Mouse (Mus musculus): ENCODE measurements at regions not wholly inside any gene's neighbourhood (a gene's known extent, or its start where the extent isn't known, plus 50 kb on each side); places are given as distances from the start of the nearest gene placed in this dataset.

DNA sequence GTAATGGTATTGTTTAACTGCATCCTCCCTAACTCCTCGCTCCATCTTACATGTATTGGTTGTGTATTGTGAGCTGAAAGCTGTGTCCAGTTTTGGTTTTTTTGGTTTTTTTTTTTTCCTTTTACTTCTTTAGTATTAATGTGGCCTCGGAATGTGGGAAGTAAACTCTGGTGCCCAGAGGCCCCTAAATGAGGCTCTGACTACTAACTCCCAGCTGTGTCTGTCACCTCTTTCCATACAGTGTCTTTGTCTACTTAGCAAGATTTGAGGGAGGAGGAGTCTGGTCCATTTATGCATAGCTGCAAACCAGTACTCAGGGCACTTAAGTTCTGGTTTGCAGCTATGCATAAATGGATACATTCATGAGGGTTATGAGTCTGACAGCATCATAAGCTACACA, 181.9 kb downstream of the Hlx start:
- in situ Hi-C loops (cut with MboI; ENCODE audit: low sequenced_read_pairs in 2 of 2, unreplicated experiment in 2 of 2) = no loop called here
- H3K9ac ChIP-seq (ENCODE audit: insufficient read depth, low read depth, low read length, poor library complexity, severe bottlenecking) = no peak overlapping the region
- H3K36me3 ChIP-seq (ENCODE audit: control insufficient read depth, insufficient read depth, low read length, poor library complexity, severe bottlenecking) = no peaks in the 10 kb centered on the region
- no peak for DNase-seq (ENCODE audit: low read depth, low spot score)
- no peaks in the 10 kb centered on the region for H3K9me3 ChIP-seq (ENCODE audit: control insufficient read depth, insufficient read depth, low read depth, low read length)
- no peak overlapping the region for H3K4me3 ChIP-seq (ENCODE audit: insufficient read depth in 1 of 2, low read depth in 1 of 2, low read length in 2 of 2, poor library complexity in 1 of 2, severe bottlenecking in 1 of 2)
- TF ChIP-seq MAFK (IDR thresholded peaks at IDR 0.05; ENCODE audit: insufficient read depth, low read depth, low read length) = no peak
- no peak for TF ChIP-seq ZC3H11A (IDR thresholded peaks at IDR 0.05; ENCODE audit: borderline replicate concordance, low read depth, low read length)
- TF ChIP-seq HCFC1 (IDR thresholded peaks at IDR 0.05; ENCODE audit: borderline replicate concordance, insufficient read depth, low read length) = no peak
- TF ChIP-seq CHD2 (IDR thresholded peaks at IDR 0.05; ENCODE audit: low read depth, low read length) = no peak
- no peak for TF ChIP-seq ZNF384 (IDR thresholded peaks at IDR 0.05; ENCODE audit: low read depth, low read length)
- no peaks in the 10 kb centered on the region for H3K4me1 ChIP-seq (ENCODE audit: control insufficient read depth in 2 of 2, insufficient read depth in 2 of 2, low read length in 2 of 2, poor library complexity in 1 of 2)
- H3K27ac ChIP-seq (ENCODE audit: insufficient read depth, low read depth, low read length, poor library complexity, severe bottlenecking) = no peak overlapping the region

- Histone ChIP-seq H3K9ac (ENCODE audit: insufficient read depth, low read depth, low read length, poor library complexity, severe bottlenecking) (no peak overlapping the region), H3K4me3 (ENCODE audit: insufficient read depth in 1 of 2, low read depth in 1 of 2, low read length in 2 of 2, poor library complexity in 1 of 2, severe bottlenecking in 1 of 2) (no peak overlapping the region), H3K9me3 (ENCODE audit: control insufficient read depth, insufficient read depth, low read depth, low read length) (no peaks in the 10 kb centered on the region), H3K4me1 (ENCODE audit: control insufficient read depth in 2 of 2, insufficient read depth in 2 of 2, low read length in 2 of 2, poor library complexity in 1 of 2) (no peaks in the 10 kb centered on the region), H3K36me3 (ENCODE audit: control insufficient read depth, insufficient read depth, low read length, poor library complexity, severe bottlenecking) (no peaks in the 10 kb centered on the region), H3K27ac (ENCODE audit: insufficient read depth, low read depth, low read length, poor library complexity, severe bottlenecking) (no peak overlapping the region)
- no peak for DNase-seq (ENCODE audit: low read depth, low spot score)
- no peak for TF ChIP-seq CHD2 (IDR thresholded peaks at IDR 0.05; ENCODE audit: low read depth, low read length)
- no peak for TF ChIP-seq ZC3H11A (IDR thresholded peaks at IDR 0.05; ENCODE audit: borderline replicate concordance, low read depth, low read length)
- no peak for TF ChIP-seq ZNF384 (IDR thresholded peaks at IDR 0.05; ENCODE audit: low read depth, low read length)
- TF ChIP-seq MAFK (IDR thresholded peaks at IDR 0.05; ENCODE audit: insufficient read depth, low read depth, low read length) = no peak
- TF ChIP-seq HCFC1 (IDR thresholded peaks at IDR 0.05; ENCODE audit: borderline replicate concordance, insufficient read depth, low read length) = no peak
- in situ Hi-C loops (cut with MboI; ENCODE audit: low sequenced_read_pairs in 2 of 2, unreplicated experiment in 2 of 2) = no loop called here
These were observed 184.7 kb downstream of the Hlx start for GRCm38 (mm10) chr1:184547650-184548235.

DNA sequence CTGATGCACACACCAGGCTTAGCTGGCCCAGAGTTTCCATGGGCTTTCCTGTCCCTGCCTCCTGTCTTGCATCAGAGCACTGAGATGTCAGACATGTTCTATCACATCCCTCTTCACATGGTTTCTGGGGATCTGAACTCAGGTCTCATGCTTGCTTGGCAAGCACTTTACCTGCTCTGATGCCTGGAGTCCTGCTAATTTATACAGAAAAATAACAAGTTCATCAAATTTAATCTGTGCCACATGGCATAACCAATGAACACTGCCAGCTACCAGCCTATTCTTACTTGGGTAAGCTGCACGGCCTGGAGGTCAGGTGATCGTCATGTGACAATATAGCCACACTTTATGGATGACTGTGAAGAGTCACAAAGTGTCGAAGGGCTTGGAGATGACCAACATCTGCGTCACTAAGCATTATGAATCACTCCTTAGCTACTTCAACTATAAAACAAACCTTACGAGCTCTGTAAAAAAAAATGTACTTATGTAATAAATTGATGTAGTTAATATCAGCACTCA, 186.2 kb downstream of the Hlx start:
- Histone ChIP-seq H3K36me3 (ENCODE audit: control insufficient read depth, insufficient read depth, low read length, poor library complexity, severe bottlenecking) (no peaks in the 10 kb centered on the region), H3K4me3 (ENCODE audit: insufficient read depth in 1 of 2, low read depth in 1 of 2, low read length in 2 of 2, poor library complexity in 1 of 2, severe bottlenecking in 1 of 2) (no peak overlapping the region), H3K4me1 (ENCODE audit: control insufficient read depth in 2 of 2, insufficient read depth in 2 of 2, low read length in 2 of 2, poor library complexity in 1 of 2) (no peaks in the 10 kb centered on the region), H3K9me3 (ENCODE audit: control insufficient read depth, insufficient read depth, low read depth, low read length) (no peaks in the 10 kb centered on the region), H3K9ac (ENCODE audit: insufficient read depth, low read depth, low read length, poor library complexity, severe bottlenecking) (no peak overlapping the region), H3K27ac (ENCODE audit: insufficient read depth, low read depth, low read length, poor library complexity, severe bottlenecking) (no peak overlapping the region)
- in situ Hi-C loops (cut with MboI; ENCODE audit: low sequenced_read_pairs in 2 of 2, unreplicated experiment in 2 of 2) = no loop called here
- no peak for DNase-seq (ENCODE audit: low read depth, low spot score)
- TF ChIP-seq ZC3H11A (IDR thresholded peaks at IDR 0.05; ENCODE audit: borderline replicate concordance, low read depth, low read length) = no peak
- TF ChIP-seq MAFK (IDR thresholded peaks at IDR 0.05; ENCODE audit: insufficient read depth, low read depth, low read length) = no peak
- no peak for TF ChIP-seq ZNF384 (IDR thresholded peaks at IDR 0.05; ENCODE audit: low read depth, low read length)
- no peak for TF ChIP-seq HCFC1 (IDR thresholded peaks at IDR 0.05; ENCODE audit: borderline replicate concordance, insufficient read depth, low read length)
- TF ChIP-seq CHD2 (IDR thresholded peaks at IDR 0.05; ENCODE audit: low read depth, low read length) = no peak

GRCm38 (mm10) chr1:184545111-184545510, 187.3 kb downstream of the Hlx start:
- TF ChIP-seq ZC3H11A (IDR thresholded peaks at IDR 0.05; ENCODE audit: borderline replicate concordance, low read depth, low read length) (no peak), HCFC1 (IDR thresholded peaks at IDR 0.05; ENCODE audit: borderline replicate concordance, insufficient read depth, low read length) (no peak), ZNF384 (IDR thresholded peaks at IDR 0.05; ENCODE audit: low read depth, low read length) (no peak), CHD2 (IDR thresholded peaks at IDR 0.05; ENCODE audit: low read depth, low read length) (no peak), MAFK (IDR thresholded peaks at IDR 0.05; ENCODE audit: insufficient read depth, low read depth, low read length) (no peak)
- DNase-seq (ENCODE audit: low read depth, low spot score) = no peak
- in situ Hi-C loops (cut with MboI; ENCODE audit: low sequenced_read_pairs in 2 of 2, unreplicated experiment in 2 of 2) = no loop called here

More at GRCm38 (mm10) chr1:184545111-184545510, 187.3 kb downstream of the Hlx start:
- Histone ChIP-seq H3K4me1 (ENCODE audit: control insufficient read depth in 2 of 2, insufficient read depth in 2 of 2, low read length in 2 of 2, poor library complexity in 1 of 2) (no peaks in the 10 kb centered on the region), H3K9ac (ENCODE audit: insufficient read depth, low read depth, low read length, poor library complexity, severe bottlenecking) (no peak overlapping the region), H3K27ac (ENCODE audit: insufficient read depth, low read depth, low read length, poor library complexity, severe bottlenecking) (no peak overlapping the region), H3K9me3 (ENCODE audit: control insufficient read depth, insufficient read depth, low read depth, low read length) (no peaks in the 10 kb centered on the region), H3K36me3 (ENCODE audit: control insufficient read depth, insufficient read depth, low read length, poor library complexity, severe bottlenecking) (no peaks in the 10 kb centered on the region), H3K4me3 (ENCODE audit: insufficient read depth in 1 of 2, low read depth in 1 of 2, low read length in 2 of 2, poor library complexity in 1 of 2, severe bottlenecking in 1 of 2) (no peak overlapping the region)
